Comparison of ENCODE assay signal across 7 mouse cellular contexts in genomic region chr9:123159330-123159729, GRCm38 (mm10). TPM values are rescaled to one million over a fixed set of nuclear protein-coding genes. Genes with fewer than 3 reads are reported as not detected.
A peak's percentile ranks its signal among the peaks of the same experiment; 100 is the strongest.
DNase-seq lines count a peak whose midpoint lies in the region.

No protein-coding gene starts in this region.

- DNase-seq in 3T3-L1 (ENCODE audit: low read depth, low spot score), result peak; percentile 91
- DNase-seq in CD4-positive helper T cell, adult 2 months (ENCODE audit: low read depth, low spot score), result peak; percentile 58
- peak; percentile 69 to 77 for DNase-seq in adrenal gland, postnatal 36 days
- DNase-seq in frontal cortex, postnatal 36 days (ENCODE audit: low spot score in 2 of 2), result peak; percentile 69 to 87
- peak; percentile 78 for DNase-seq in layer of hippocampus, adult 11-12 months (ENCODE audit: low spot score)
- DNase-seq in lung, adult 18-20 months, result peak; percentile 61 to 68
- peak; percentile 49 to 63 for DNase-seq in right cerebral cortex, postnatal 36 days (ENCODE audit: low spot score in 2 of 2)

RNA-seq across cellular contexts. Expression of gene Clec3b, which starts 8.6 kb away (rescaled TPM):
- total RNA-seq in adrenal gland, postnatal 36 days (2021), result 10 to 100 TPM; 30.4 to 58.6 TPM

RNA-seq across cellular contexts. Expression of gene Exosc7, which starts 46.3 kb away (rescaled TPM):
- 10 to 100 TPM; 33.2 to 41.3 TPM for total RNA-seq in adrenal gland, postnatal 36 days (2021)

RNA-seq across cellular contexts. Expression of gene Zdhhc3, which starts 46.3 kb away (rescaled TPM):
- 10 to 100 TPM; 64.2 to 80.4 TPM for total RNA-seq in adrenal gland, postnatal 36 days (2021)

RNA-seq across cellular contexts. Expression of gene Cdcp1, which starts 56.5 kb away (rescaled TPM):
- under 1 TPM in 1 of 2 experiments, not detected in 1; 0.13 TPM for total RNA-seq in adrenal gland, postnatal 36 days (2021)

Comparison
In these comparisons a context has a peak if more than half of its experiments do, and no peak if none do; other contexts are left out.
1. Peak in every context shown above with its lines: DNase-seq.